Mouse (Mus musculus): ENCODE measurements at regions not wholly inside any gene's neighbourhood (a gene's known extent, or its start where the extent isn't known, plus 50 kb on each side); places are given as distances from the start of the nearest gene placed in this dataset.
"Not testable (repeated sequence)": the region's sequence is repeated elsewhere in the genome, so short reads cannot be mapped to it uniquely, and the experiment has no call there.

DNA sequence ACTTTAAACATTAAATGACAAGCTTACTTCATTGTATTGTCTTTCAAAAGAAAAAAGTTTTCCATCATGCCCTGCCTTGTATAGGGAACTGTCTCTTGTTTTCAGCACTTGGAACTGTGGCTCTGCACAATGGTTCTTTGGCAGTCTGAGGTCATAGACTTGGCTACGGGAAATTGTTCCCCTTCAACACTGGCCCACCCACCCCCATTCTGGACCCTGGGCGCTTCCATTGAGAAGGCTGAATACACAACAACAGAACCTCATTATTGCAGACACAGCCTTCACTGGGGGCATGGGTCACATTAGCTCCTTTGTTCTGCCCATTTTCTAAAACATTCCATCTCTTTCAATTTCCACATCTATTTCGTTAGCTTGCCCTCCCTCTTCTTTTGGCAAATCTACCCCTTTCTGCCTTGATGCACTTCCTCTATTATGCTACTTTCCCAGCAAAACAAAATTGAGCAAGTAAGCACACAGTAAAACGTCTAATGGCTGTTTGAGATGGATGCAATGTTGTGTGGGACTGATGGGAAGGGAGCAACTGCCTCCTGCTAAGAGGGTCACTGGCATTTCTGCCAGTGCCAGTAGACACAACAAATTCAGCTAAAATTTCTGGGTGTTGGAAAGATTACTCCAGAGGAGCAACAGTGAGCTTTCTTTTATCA lies 136.0 kb upstream of the Mad2l1 start:
- no peak for DNase-seq

GRCm38 (mm10) chr6:66401468-66401867 lies 133.7 kb upstream of the Mad2l1 start:
- no peak for DNase-seq

DNA sequence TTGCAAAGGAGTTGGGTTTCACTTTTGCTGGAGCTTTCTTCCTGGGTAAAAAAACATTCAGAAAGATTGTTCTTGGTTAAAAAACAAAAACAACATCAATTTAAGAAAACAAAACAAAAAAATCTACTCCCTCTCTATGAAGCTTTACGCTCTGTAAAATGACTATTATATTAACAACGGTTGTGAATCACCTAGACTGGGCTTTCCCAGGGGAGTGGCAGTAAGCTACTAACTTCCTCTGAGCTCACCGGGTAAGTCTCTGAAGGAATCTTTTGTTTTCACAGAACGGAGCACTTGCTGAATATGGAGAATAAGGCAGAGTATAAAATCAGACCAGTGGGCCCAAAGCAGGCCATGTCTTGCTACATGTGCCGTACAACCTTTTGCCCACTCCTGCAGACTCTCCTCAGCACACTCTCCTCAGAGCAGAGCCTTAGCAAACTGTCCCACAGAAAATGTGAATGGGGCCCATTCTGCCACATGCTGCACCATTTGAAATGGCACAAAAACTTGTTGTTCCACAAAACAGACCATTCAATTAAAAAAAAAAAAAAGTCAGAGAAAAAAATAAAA lies 133.2 kb upstream of the Mad2l1 start:
- DNase-seq, result no peak

- DNase-seq, result no peak
These were observed 120.4 kb upstream of the Mad2l1 start for GRCm38 (mm10) chr6:66414822-66415221.

DNA sequence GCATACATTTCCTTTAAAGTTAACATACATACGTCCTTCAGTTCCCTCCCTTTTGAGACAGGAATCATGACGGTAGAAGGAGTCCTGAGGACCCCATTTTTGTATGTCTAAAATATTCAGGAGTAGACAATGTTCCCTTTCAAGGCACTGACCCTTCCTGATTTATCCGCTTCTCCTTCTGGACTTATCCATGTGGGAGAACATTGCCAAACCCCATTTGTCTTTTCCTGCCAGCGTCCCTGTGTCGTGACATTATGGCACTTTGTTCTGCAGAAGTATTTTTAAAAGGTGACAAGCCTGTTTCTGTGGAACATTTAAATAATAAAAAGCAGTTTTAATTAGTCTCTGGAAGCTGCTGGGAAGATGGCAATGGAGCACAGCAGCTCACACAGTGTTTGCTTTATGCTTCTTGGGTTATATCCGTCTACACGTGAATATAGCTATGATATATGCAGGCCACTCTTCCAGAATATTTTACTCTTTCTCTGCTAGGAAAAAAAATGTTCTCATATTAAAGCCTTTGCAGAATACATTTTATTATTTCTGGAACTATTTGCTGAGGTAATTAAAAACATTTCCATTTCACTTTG lies 115.6 kb upstream of the Mad2l1 start:
- DNase-seq, result no peak

DNA sequence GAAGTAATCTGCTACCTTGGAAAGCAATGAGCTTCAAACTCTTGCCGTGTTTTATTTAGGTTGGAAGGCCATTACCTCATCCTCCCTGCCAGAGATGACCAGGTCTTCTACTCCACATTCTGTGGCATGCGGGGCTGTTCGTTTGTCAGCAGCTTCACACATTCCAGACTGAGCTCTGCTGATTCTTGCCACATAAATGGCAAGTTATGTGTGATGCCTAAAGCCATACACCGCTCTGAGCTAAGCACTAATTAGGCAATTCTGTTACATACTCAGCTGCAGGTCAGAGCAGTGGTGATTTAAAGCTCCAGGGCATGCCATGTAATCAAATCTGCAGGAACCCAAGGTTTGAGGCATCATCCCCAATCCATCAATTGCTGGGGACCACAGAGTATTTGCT lies 106.8 kb upstream of the Mad2l1 start:
- DNase-seq, result no peak

DNA sequence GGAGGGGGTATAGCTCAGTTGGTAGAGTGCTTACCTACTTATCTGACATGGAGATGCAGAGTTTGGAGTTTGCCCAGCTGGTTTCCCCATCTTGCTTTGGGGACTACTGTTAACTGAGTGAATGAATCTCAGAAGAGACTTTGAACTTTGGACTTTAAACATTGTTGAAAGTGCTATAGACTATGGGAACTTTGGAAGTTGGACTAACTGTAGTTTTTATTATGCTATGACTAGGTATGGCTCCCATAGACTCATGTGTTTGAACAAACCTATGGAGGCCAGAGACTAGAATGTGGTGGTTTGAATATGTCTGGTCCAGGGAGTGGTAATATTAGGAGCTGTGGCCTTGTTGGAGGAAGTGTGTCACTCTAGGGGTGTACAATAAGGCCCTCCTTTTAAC lies 84.8 kb upstream of the Mad2l1 start:
- DNase-seq, result not testable (repeated sequence)

GRCm38 (mm10) chr6:66458172-66458571 lies 77.0 kb upstream of the Mad2l1 start:
- DNase-seq, result no peak

DNA sequence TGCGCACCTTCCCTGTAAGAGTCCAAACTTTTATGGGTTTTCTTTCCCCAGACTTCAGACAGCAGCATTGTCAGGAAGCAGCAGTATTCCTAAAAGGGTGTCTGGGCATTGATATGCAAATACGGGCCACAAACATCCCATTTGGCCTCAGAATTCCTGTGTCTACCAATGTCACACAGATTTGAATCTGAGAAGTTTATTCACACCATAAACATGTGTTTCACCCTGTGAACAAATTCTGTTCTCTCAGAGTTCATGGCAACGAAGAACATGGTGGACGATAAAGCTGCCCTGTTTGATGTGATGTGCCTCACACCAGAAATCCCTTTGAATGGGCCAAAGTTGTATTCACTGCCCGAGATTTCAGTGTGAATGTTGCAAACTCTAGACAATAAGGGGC lies 70.7 kb upstream of the Mad2l1 start:
- DNase-seq, result no peak

DNA sequence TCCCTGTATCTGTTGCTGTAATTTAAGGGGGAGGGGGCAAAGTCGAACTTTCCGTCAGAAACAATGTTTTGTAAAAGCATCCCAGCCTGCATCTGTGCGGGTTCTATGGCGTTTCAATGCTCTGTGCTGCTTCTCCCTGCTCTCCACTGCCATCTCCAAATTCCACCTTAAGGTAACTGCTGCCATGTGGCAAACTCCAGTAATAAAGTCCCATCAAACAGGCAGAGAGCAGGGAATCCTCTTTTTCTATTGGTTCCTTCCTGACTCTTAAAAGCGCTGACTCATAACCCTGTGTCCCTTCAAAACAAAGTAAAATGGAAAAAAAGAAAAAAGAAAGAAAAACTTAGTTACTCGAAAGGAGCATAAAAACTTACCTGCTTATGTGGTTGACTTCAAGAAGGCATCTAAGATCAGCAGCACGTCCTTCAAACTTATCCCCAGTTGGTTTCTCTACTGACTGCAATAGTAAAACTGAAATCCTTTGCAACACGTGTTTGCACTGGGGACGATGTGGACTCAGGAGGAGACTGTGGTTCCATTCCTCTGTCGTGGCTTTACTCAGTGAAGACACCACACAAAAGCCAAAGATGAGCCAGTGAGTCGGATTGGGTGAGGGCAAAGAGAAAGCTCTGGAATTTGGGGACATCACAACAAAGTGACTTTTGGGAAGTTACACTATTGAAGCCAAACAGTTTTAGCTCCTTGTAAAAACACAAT lies 69.9 kb upstream of the Mad2l1 start:
- no peak for DNase-seq

GRCm38 (mm10) chr6:66466757-66467156 lies 68.4 kb upstream of the Mad2l1 start:
- no peak for DNase-seq

DNA sequence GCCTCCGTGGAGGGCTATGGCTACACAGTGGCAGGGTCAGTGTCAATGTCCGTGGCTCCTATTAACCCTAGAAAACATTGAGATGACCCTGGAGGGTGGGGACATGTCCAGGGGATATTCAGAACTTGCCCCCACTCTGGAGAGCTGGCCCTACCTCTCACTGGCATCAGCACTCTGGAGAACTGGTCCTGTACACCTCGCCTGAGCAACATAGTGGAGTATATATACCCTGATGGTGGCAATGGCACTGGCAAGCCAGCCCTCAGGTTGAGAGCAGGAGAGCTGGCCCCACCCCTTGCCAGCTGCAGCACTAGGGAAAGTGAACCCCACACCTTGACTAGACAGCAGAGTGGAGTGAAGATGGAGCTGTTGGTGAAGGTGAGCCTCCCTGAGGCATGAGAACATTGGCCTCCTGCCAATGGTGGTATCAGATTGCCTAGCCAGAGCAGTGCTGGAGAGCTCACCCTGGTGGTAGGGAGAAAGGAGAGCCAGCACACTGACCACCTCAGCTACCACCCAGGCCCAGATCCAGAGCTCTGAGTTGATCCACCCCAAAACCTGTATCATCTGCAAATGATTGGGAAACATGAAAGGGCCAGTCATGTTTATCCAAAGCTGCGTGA lies 64.5 kb upstream of the Mad2l1 start:
- DNase-seq, result no peak

GRCm38 (mm10) chr6:66471786-66472185 lies 63.4 kb upstream of the Mad2l1 start:
- DNase-seq, result no peak

DNA sequence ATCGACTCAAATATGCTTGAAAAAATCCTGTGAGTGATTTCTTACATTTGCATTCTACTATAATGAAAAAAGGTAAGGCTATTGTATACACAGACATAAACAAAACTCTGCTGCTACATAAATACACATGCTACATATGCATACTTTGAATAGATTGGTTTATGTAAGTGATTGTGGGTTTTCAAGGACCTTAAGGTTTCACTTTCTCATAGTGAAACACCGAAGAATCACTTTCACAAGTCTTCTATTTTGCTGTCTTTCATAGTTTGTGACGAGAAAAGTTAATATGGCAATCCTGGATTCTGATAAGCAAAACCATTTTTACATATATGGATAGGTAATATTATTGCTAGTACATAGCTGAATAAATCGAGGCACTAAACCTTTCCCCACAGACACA lies 62.5 kb upstream of the Mad2l1 start:
- no peak for DNase-seq

DNA sequence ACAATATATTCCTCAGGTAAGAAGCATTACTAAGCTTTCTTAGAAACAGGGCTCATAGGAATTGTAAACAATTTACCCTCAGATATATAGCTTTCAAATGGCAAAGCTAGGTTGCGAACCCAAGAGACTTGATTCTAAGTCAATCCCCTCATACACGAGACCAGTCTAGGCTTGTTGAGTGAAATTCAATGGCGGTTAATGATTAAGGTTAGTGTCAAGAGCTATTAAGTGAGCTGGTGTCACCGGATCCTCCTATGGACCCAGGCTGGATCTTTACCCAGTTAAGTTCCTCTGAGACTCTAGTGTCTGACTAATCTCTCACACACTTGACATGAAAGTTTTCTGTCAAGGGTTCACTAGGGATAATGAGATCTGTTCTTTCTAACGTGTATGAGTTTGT lies 57.6 kb upstream of the Mad2l1 start:
- no peak for DNase-seq

DNA sequence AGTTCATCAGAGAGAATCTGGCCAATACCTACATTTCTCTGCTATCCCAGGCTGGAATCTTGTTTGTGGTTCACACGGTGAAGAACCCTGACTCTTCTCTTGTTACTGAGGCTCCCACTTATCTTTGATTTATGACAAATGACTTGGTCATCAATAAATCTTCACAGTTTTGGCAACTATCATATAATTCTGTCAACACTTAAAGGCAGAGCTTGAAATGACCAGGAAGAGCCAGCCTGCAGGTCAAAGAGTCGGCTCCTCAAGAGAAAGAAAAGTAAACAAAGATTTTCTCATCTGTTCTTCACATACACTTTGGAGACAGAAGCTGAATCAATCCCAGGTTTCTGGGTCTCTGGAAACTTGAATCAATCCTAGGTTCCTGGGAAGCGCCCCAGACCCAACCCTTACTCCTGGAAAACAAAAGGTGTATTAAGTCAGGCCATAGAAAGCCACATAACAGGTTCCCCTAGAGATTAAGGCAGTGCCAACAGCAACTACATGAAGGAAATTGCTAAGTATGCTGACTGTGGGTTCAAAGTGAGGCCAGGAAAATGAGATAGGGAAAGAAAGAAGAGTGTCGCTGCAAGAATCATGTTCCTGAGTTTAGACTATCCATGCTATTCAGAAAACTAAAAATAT lies 56.7 kb upstream of the Mad2l1 start:
- no peak for DNase-seq

GRCm38 (mm10) chr6:66479576-66479975 lies 55.6 kb upstream of the Mad2l1 start:
- DNase-seq, result no peak

DNA sequence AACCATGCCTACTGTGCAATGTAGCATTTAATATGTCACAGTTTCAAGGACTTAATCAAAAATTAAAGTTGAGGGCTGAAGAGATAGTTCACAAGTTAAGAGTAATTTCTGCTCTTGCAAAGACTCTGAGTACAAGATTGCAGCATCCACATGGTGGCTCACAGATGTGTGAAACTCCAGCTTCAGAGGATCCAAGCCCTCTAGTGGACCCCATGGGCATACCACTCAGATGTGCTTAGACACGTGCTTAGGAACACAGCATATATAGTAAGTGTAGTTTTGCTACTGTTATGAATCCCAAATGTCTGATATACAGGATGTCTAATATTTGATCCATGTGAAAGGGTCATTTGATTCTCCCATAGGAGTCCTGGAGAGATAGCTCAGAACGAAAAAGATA lies 55.0 kb upstream of the Mad2l1 start:
- DNase-seq, result no peak

DNA sequence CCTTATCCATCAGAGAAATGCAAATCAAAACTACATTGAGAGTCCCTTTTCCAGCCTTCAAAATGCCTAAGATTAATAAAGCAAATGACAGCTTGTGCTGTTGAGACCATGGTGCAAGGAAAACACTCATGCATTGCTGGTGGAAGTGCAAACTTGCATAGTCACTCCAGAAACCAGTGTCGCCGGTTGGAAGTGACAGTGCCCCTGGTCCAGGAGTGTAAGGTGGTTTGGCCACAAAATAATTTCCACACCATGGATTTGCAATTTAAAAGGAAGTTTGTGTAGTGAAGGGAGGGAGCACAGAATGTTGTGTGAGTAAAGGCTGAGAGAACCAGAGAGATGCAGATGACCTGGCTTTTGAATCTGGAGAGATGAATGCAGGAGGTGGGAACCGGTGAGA lies 52.4 kb upstream of the Mad2l1 start:
- DNase-seq, result no peak

Measured in cerebellum, adult 8-10 months (tissue).